Mouse (Mus musculus) forebrain, embryonic 12.5 days (tissue): ENCODE results near the gene D230025D16Rik. TPM values are rescaled to one million over a fixed set of nuclear protein-coding genes. Genes with fewer than 3 reads are reported as not detected.

Experiments used
- polyA plus RNA-seq: library from polyadenylated mRNA; unstranded; fragments of >200 nt; fragmentation: Nextera tagmentation; extraction: Ambion mirVana; gene quantifications from 2 replicates; pipeline ENCODE4 v1.2.1, GENCODE M21; 2016

D230025D16Rik gene
- polyA plus RNA-seq, 1 experiment from 2014 or later = 26.5 TPM

Other genes starting within 250 kb of the D230025D16Rik start
- not detected in 2 replicates for gene Ces2h, start 224.3 kb upstream of the D230025D16Rik start, polyA plus RNA-seq
- not detected in 2 replicates for gene Ces3a, start 176.5 kb upstream of the D230025D16Rik start, polyA plus RNA-seq
- not detected in 2 replicates for gene Ces3b, start 141.4 kb upstream of the D230025D16Rik start, polyA plus RNA-seq
- gene Ces4a, start 93.3 kb upstream of the D230025D16Rik start, polyA plus RNA-seq = not detected in 2 replicates
- 58.3 and 60.0 TPM in 2 replicates for gene Cbfb, start 54.5 kb upstream of the D230025D16Rik start, polyA plus RNA-seq
- 3.3 and 4.5 TPM in 2 replicates for gene B3gnt9, start 30.0 kb downstream of the D230025D16Rik start, polyA plus RNA-seq
- gene Tradd, start 39.5 kb downstream of the D230025D16Rik start, polyA plus RNA-seq = 10.8 and 11.0 TPM in 2 replicates
- gene Fbxl8, start 39.5 kb downstream of the D230025D16Rik start, polyA plus RNA-seq = 0.54 and 0.68 TPM in 2 replicates
- gene Hsf4, start 44.7 kb downstream of the D230025D16Rik start, polyA plus RNA-seq = 0.11 TPM in 1 of 2 replicates, not detected in the other
- 3.3 TPM in 2 replicates for gene Nol3, start 51.0 kb downstream of the D230025D16Rik start, polyA plus RNA-seq
- gene 4931428F04Rik, start 64.7 kb downstream of the D230025D16Rik start, polyA plus RNA-seq = 47.6 and 53.0 TPM in 2 replicates
- gene Exoc3l, start 71.0 kb downstream of the D230025D16Rik start, polyA plus RNA-seq = 10.4 and 11.2 TPM in 2 replicates
- 79.1 and 80.1 TPM in 2 replicates for gene E2f4, start 72.5 kb downstream of the D230025D16Rik start, polyA plus RNA-seq
- gene Elmo3, start 80.5 kb downstream of the D230025D16Rik start, polyA plus RNA-seq = 1.3 and 1.4 TPM in 2 replicates
- gene Lrrc29, start 101.1 kb downstream of the D230025D16Rik start, polyA plus RNA-seq = 0.78 and 1.1 TPM in 2 replicates
- gene Tmem208, start 101.2 kb downstream of the D230025D16Rik start, polyA plus RNA-seq = 87.5 and 89.7 TPM in 2 replicates
- 1.4 and 1.6 TPM in 2 replicates for gene Fhod1, start 122.8 kb downstream of the D230025D16Rik start, polyA plus RNA-seq
- 5.6 and 6.4 TPM in 2 replicates for gene Slc9a5, start 123.7 kb downstream of the D230025D16Rik start, polyA plus RNA-seq
- gene Plekhg4, start 148.1 kb downstream of the D230025D16Rik start, polyA plus RNA-seq = 1.2 TPM in 2 replicates
- 0.13 TPM in 1 of 2 replicates, not detected in the other for gene Kctd19, start 188.4 kb downstream of the D230025D16Rik start, polyA plus RNA-seq
- 1.2 and 1.4 TPM in 2 replicates for gene Lrrc36, start 188.4 kb downstream of the D230025D16Rik start, polyA plus RNA-seq
- 39.9 and 41.3 TPM in 2 replicates for gene Tppp3, start 246.4 kb downstream of the D230025D16Rik start, polyA plus RNA-seq